Mouse (Mus musculus): ENCODE results near the gene Rap1gds1.

The Rap1gds1 gene

GRCm38 (mm10) chr3:138876418-138876817 is 198.6 kb downstream of the Rap1gds1 start:
- no peak for DNase-seq

GRCm38 (mm10) chr3:138875936-138876335 is 199.1 kb downstream of the Rap1gds1 start:
- DNase-seq = no peak
